Mouse (Mus musculus) kidney, adult 2 months (tissue): ENCODE measurements at regions not wholly inside any gene's neighbourhood (a gene's known extent, or its start where the extent isn't known, plus 50 kb on each side); places are given as distances from the start of the nearest gene placed in this dataset.

Experiments
- CTCF ChIP-seq: fragments of 200-500 bp; conservative IDR thresholded peaks from 2 replicates; pipeline ENCODE4 v1.5.1; 2011; ENCODE audit warnings: low read depth, mild to moderate bottlenecking, control low read depth, low read length, moderate library complexity, mixed read lengths; ENCODE audit not compliant: insufficient read depth, insufficient read length
- POLR2A ChIP-seq: fragments of 200-500 bp; IDR thresholded peaks from one replicate; pipeline ENCODE4 v1.6.1; 2011; ENCODE audit warnings: low read depth, low read length, control low read depth

GRCm38 (mm10) chr6:81441396-81441795 is 482.1 kb upstream of the Gcfc2 start:
- TF ChIP-seq POLR2A, result no peak
- TF ChIP-seq CTCF, result no peak
